Mouse (Mus musculus) kidney, adult 2 months (tissue): Measurements from ENCODE around the gene Pycr1.

Experiments
- CTCF ChIP-seq: fragments of 200-500 bp; conservative IDR thresholded peaks from 2 replicates; pipeline ENCODE4 v1.5.1; 2011; ENCODE audit warnings: low read depth, mild to moderate bottlenecking, control low read depth, low read length, moderate library complexity, mixed read lengths; ENCODE audit not compliant: insufficient read depth, insufficient read length
- POLR2A ChIP-seq: fragments of 200-500 bp; IDR thresholded peaks from one replicate; pipeline ENCODE4 v1.6.1; 2011; ENCODE audit warnings: low read depth, low read length, control low read depth

DNA sequence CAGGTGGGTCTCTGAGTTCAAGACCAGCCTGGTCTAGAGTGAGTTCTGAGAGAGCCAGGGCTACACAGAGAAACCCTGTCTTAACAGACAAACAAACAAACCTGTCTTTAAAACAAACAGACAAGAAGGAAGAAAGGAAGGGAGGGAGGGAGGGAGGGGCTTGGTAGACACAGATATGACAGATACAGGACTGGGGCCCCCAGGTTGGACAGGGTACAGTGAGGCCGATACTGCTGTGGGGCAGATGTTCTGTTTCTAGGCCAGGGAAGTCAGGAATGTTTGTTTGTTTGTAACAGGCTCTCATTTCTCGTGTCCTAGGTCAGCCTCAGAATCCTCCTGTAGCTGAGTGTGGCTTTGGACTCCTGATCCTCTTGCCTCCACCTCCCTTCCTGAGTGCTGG lies 40.0 kb downstream of the Pycr1 start:
- no peak for TF ChIP-seq CTCF
- TF ChIP-seq POLR2A, result no peak
